Mouse (Mus musculus): ENCODE results near the gene Pde6g.

- TF ChIP-seq CTCF (IDR thresholded peaks at IDR 0.05; ENCODE audit: low read depth, low read length) (no peak), GATA1 (IDR thresholded peaks at IDR 0.05; ENCODE audit: borderline replicate concordance, low read length) (no peak), TAL1 (conservative IDR thresholded peaks at IDR 0.05; ENCODE audit: low read depth, low read length) (no peak), POLR2AphosphoS5 (IDR thresholded peaks at IDR 0.05; ENCODE audit: insufficient replicate concordance, low read depth, low read length) (no peak; the same call in 1 of the 2 replicates), GATA2 (IDR thresholded peaks at IDR 0.05; ENCODE audit: borderline replicate concordance, low read depth, low read length) (no peak)
Observed at GRCm38 (mm10) chr11:120484265-120484981, 31.1 kb upstream of the Pde6g start, which contains the start of gene Mrpl12.
